Mouse (Mus musculus) ES-Bruce4 (cell line): ENCODE results near the gene Csf2rb. TPM values are rescaled to one million over a fixed set of nuclear protein-coding genes. Genes with fewer than 3 reads are reported as not detected.
"Not testable (repeated sequence)": the region's sequence is repeated elsewhere in the genome, so short reads cannot be mapped to it uniquely, and the experiment has no call there.

Source experiments
- H3K27ac ChIP-seq: 2 replicates; pipeline ENCODE4 v1.5.1; 2012; ENCODE audit warnings: low read length, inconsistent platforms; ENCODE audit not compliant: insufficient read depth
- H3K27me3 ChIP-seq: 2 replicates; pipeline ENCODE4 v1.6.1; 2012; ENCODE audit warnings: mild to moderate bottlenecking, low read length, inconsistent platforms; ENCODE audit not compliant: control insufficient read depth, poor library complexity, insufficient read depth, severe bottlenecking
- H3K36me3 ChIP-seq: 2 replicates; pipeline ENCODE4 v1.6.1; 2012; ENCODE audit warnings: inconsistent platforms, mild to moderate bottlenecking, low read length, moderate library complexity; ENCODE audit not compliant: control insufficient read depth, poor library complexity, insufficient read depth, severe bottlenecking
- H3K4me1 ChIP-seq: one replicate; pipeline ENCODE4 v1.8.1; 2011; ENCODE audit warnings: low read length; ENCODE audit not compliant: control insufficient read depth, insufficient read depth
- H3K4me3 ChIP-seq: 2 replicates; pipeline ENCODE4 v1.5.1; 2011; ENCODE audit warnings: low read depth, mild to moderate bottlenecking, low read length
- H3K9ac ChIP-seq: 2 replicates; pipeline ENCODE4 v1.6.1; 2012; ENCODE audit warnings: low read depth, mild to moderate bottlenecking, inconsistent platforms; ENCODE audit not compliant: poor library complexity, severe bottlenecking
- H3K9me3 ChIP-seq: replicated peaks from 2 replicates; pipeline ENCODE4 v1.6.1; 2012; ENCODE audit warnings: mild to moderate bottlenecking, low read length, inconsistent platforms; ENCODE audit not compliant: control insufficient read depth, poor library complexity, insufficient read depth, severe bottlenecking
- CTCF ChIP-seq: IDR thresholded peaks from one replicate; pipeline ENCODE4 v1.8.1; 2011; ENCODE audit warnings: low read depth, low read length
- EP300 ChIP-seq: IDR thresholded peaks from 2 replicates; pipeline ENCODE4 v1.6.1; 2011; ENCODE audit warnings: low read depth, low read length; ENCODE audit not compliant: insufficient read depth
- POLR2A ChIP-seq: IDR thresholded peaks from one replicate; pipeline ENCODE4 v1.8.1; 2011; ENCODE audit warnings: low read length; ENCODE audit not compliant: insufficient read depth
- polyA plus RNA-seq: library from polyadenylated mRNA; stranded (reverse); fragments of >200 nt; gene quantifications from 2 replicates; pipeline ENCODE4 v1.2.4, GENCODE M21; 2011; ENCODE audit warnings: low read depth; ENCODE audit not compliant: missing spikeins, insufficient read depth, insufficient read length

The Csf2rb gene
- polyA plus RNA-seq, 1 experiment: 1.1 TPM

DNA sequence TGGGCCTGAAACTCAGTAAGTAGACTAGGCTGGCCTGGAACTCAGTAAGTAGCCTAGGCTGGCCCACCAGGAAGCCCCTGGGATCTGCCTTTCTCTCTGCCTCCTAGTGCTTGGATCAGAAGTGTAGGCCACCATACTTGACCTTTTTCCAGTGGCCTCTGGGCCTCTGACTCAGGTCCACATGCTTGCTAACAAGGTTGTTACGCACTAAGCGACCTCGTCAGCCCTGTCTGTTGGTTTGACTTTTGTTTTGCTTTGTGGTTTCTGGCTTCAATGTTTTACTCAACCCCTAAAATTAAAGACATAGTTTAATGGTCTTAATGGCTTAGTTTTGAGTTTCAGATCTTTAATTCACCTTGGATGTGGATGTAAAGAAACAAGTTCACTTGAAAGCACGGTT lies 5.2 kb downstream of the Csf2rb start:
- no peaks in the 10 kb centered on the region for H3K27me3 ChIP-seq
- H3K9me3 ChIP-seq: no peaks in the 10 kb centered on the region
- H3K4me3 ChIP-seq: no peak overlapping the region
- H3K36me3 ChIP-seq: no peaks in the 10 kb centered on the region
- H3K9ac ChIP-seq: no peak overlapping the region
- H3K4me1 ChIP-seq: no peaks in the 10 kb centered on the region
- TF ChIP-seq EP300: no peak
- no peak for TF ChIP-seq POLR2A
- TF ChIP-seq CTCF: no peak
- no peak overlapping the region for H3K27ac ChIP-seq

- Histone ChIP-seq H3K4me1 (no peaks in the 10 kb centered on the region), H3K27ac (no peak overlapping the region), H3K9me3 (no peaks in the 10 kb centered on the region), H3K36me3 (no peaks in the 10 kb centered on the region), H3K9ac (no peak overlapping the region), H3K4me3 (no peak overlapping the region), H3K27me3 (no peaks in the 10 kb centered on the region)
- TF ChIP-seq POLR2A (no peak), EP300 (no peak), CTCF (no peak)
Measured at GRCm38 (mm10) chr15:78331523-78332340, 6.2 kb downstream of the Csf2rb start.

GRCm38 (mm10) chr15:78332981-78333380 lies 7.4 kb downstream of the Csf2rb start:
- H3K27ac ChIP-seq: no peak overlapping the region
- H3K9ac ChIP-seq: no peak overlapping the region
- no peak overlapping the region for H3K4me3 ChIP-seq

DNA sequence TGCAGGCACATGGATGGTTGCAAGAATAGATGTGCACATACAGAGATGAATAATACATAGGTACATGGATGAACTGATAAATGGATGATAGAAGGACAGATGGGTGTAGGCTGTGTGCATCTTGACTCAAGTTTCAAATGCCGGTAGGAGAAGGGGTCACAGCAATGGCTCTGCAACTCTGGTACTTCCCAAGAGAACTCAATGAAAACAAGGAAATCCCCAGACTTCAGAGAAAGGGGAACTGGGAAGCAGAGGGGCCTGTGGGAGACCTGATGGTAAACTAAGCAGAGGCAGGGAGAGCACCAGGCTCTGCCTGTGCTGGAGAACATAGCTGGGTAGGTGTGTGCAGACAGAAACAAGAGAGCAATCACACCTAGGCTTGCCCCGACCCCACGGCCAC lies 8.8 kb downstream of the Csf2rb start:
- no peaks in the 10 kb centered on the region for H3K9me3 ChIP-seq
- H3K4me3 ChIP-seq: no peak overlapping the region
- no peak for TF ChIP-seq POLR2A

More at GRCm38 (mm10) chr15:78332981-78333380, 7.4 kb downstream of the Csf2rb start:
- Histone ChIP-seq H3K36me3 (no peaks in the 10 kb centered on the region), H3K4me1 (no peaks in the 10 kb centered on the region), H3K27me3 (no peaks in the 10 kb centered on the region), H3K9me3 (no peaks in the 10 kb centered on the region)
- TF ChIP-seq POLR2A (no peak), CTCF (no peak), EP300 (no peak)

DNA sequence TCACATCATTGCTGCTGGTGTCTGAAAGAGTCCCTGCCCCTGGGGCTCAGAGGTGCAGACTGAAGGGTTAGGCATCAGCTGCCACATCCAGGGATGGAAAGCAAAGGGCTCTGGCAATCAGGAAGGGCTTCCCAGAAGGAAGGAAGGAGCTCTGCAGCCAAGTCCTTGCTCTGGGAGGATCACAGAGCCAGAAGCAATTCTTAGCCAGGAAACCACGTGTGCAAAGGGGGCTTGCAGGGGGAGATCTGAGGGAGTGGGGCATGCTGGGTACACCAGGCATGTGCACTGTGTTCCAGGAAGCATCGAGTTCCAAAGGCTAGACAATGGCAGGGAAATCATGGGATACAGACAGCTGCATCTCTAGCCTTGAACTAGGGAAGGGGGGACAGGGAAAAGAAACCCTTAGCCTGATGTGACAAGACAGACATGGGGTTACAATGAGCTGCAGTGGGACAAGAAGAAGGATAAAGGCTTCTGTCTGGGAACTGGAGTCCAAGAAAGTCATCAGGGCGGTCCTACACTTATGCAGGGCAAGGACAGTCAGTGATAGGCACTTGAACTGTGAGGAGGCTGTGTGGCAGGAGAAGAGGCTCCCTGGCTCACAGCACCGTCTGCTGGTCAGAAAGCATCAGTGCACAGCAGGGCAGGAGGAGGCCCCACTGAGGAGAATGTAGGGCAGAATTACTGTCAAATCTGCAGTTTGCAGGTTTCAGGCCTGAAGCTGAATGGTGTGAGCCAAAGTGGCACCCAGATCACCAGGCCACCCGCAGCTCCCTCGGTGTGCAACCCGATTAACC lies 14.3 kb downstream of the Csf2rb start:
- H3K9me3 ChIP-seq: not testable (repeated sequence)
- TF ChIP-seq CTCF: peak; percentile 82

More for the DNA sequence above, 8.8 kb downstream of the Csf2rb start:
- no peak overlapping the region for H3K9ac ChIP-seq
- H3K36me3 ChIP-seq: no peaks in the 10 kb centered on the region
- H3K4me1 ChIP-seq: no peaks in the 10 kb centered on the region
- H3K27me3 ChIP-seq: no peaks in the 10 kb centered on the region
- no peak overlapping the region for H3K27ac ChIP-seq

DNA sequence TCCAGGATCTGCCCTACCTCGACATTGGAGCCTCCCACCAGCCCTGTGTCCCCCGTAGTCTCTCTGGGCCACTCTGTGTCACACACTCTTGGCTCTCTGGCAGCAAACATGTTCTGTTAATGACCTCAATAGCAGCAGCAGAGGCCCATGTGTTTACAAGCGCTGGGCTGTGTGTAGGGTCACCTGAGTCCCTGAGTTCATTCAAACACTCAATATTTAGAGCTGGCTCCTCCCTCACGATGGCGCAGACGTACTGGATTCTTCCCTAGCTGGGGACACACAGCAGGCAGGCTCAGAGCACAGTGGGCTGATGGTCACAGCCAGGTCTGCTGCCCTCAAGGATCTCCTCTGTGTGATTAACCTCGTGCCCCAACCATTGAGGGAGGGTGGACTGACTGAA lies 15.4 kb downstream of the Csf2rb start:
- not testable (repeated sequence) for H3K9ac ChIP-seq, H3K36me3 ChIP-seq, H3K4me1 ChIP-seq, H3K4me3 ChIP-seq, H3K27ac ChIP-seq, H3K9me3 ChIP-seq, H3K27me3 ChIP-seq

More for the DNA sequence above, 14.3 kb downstream of the Csf2rb start:
- H3K4me1 ChIP-seq, H3K9ac ChIP-seq, H3K4me3 ChIP-seq, H3K27ac ChIP-seq, H3K27me3 ChIP-seq, H3K36me3 ChIP-seq: not testable (repeated sequence)
